ENCODE assay signal across 9 mouse cellular contexts in genomic region chr6:71156674-71157326, GRCm38 (mm10). TPM values are rescaled to one million over a fixed set of nuclear protein-coding genes. Genes with fewer than 3 reads are reported as not detected.
DNase-seq lines count a peak whose midpoint lies in the region; TF ChIP-seq lines count a peak whose summit lies in the region.
"Had no signal": no experiment of that assay in that cellular context is flagged by ENCODE, and none has a peak within 500 bp of the region (broad histone marks: within the 10 kb centered on the region; RNA-seq: fewer than 3 reads in every experiment).

No protein-coding gene starts in this region.

- no peaks in the 10 kb centered on the region for H3K36me3 ChIP-seq in myocyte (ENCODE audit: control insufficient read depth, insufficient read depth)

- DNase-seq in kidney, adult 9 months = peak; percentile 41
- no peak for DNase-seq in kidney, adult 11 months
- DNase-seq in ES-CJ7 (ENCODE audit: low read depth, low spot score) = peak; percentile 72
- peak; percentile 44 for DNase-seq in embryo, embryonic 10 days (ENCODE audit: low spot score)
- no peak for DNase-seq in cerebellum, adult 8-10 months
- DNase-seq in urinary bladder, postnatal 36 days (ENCODE audit: low spot score in 2 of 2) = no peak
- no peak for DNase-seq in adrenal gland, adult 2 months

- no peaks in the 10 kb centered on the region for H3K79me2 ChIP-seq in myocyte (ENCODE audit: control insufficient read depth, insufficient read depth)

- TF ChIP-seq POLR2A in myocyte (IDR thresholded peaks at IDR 0.05; ENCODE audit: insufficient read length, low read depth) = no peak

- no peak overlapping the region for H3ac ChIP-seq in myocyte (ENCODE audit: control insufficient read depth, insufficient read length)

- no peak overlapping the region for H3K4me3 ChIP-seq in myocyte

- H3K27me3 ChIP-seq in myocyte (ENCODE audit: control insufficient read depth, insufficient read depth, insufficient read length) = peaks cover 8% of the 10 kb centered on the region

- peak overlapping the region; percentile 39 for H3K4me2 ChIP-seq in myocyte (ENCODE audit: low read depth)

TF ChIP-seq in myocyte, 11 proteins besides CTCF, POLR2A, EP300 and RAD21:
- no peak for TF ChIP-seq POLR2AphosphoS2 (IDR thresholded peaks at IDR 0.05; ENCODE audit: insufficient read length, low read depth)
- no peak for TF ChIP-seq SRF (IDR thresholded peaks at IDR 0.05; ENCODE audit: control insufficient read depth, insufficient read length, low read depth)
- no peak for TF ChIP-seq TCF12 (IDR thresholded peaks at IDR 0.05; ENCODE audit: insufficient read depth, poor library complexity, severe bottlenecking)
- no peak for TF ChIP-seq MAX (IDR thresholded peaks at IDR 0.05; ENCODE audit: low read depth)
- TF ChIP-seq REST (IDR thresholded peaks at IDR 0.05; ENCODE audit: insufficient read depth, insufficient read length) = no peak
- no peak for TF ChIP-seq MYOG (IDR thresholded peaks at IDR 0.05; ENCODE audit: control insufficient read depth in 1 of 3, insufficient read depth in 1 of 3, insufficient read length in 2 of 3, low read depth in 2 of 3)
- TF ChIP-seq TCF3 (IDR thresholded peaks at IDR 0.05; ENCODE audit: insufficient read length, low read depth) = no peak
- no peak for TF ChIP-seq MYOD1 (IDR thresholded peaks at IDR 0.05; ENCODE audit: control insufficient read depth in 1 of 3, insufficient read length in 2 of 3, low read depth in 2 of 3)

RNA-seq across cellular contexts. Expression of gene Thnsl2, which starts 12.6 kb away (rescaled TPM):
- polyA plus RNA-seq in myocyte (2012; fragmentation: generic; extraction: Trizol) = 0.06 TPM
- total RNA-seq in adrenal gland, adult 2 months (2021) = 10 to 100 TPM; 14.9 to 18.5 TPM
- polyA plus RNA-seq in adrenal gland, adult 2 months (2012; rRNA removed) = 22.1 and 24.3 TPM in 2 replicates
- total RNA-seq: neutrophil, adult 5-6 weeks had no signal

RNA-seq across cellular contexts. Expression of gene Fabp1, which starts 42.8 kb away (rescaled TPM):
- not detected for polyA plus RNA-seq in myocyte (2012; fragmentation: generic; extraction: Trizol)
- total RNA-seq in adrenal gland, adult 2 months (2021) = 10 to 100 TPM in 1 of 2 experiments, not detected in 1; 15.4 TPM
- not detected in 2 replicates for polyA plus RNA-seq in adrenal gland, adult 2 months (2012; rRNA removed)
- total RNA-seq: neutrophil, adult 5-6 weeks had no signal

Comparison
In these comparisons a context has a peak if more than half of its experiments do, and no peak if none do; other contexts are left out.
1. DNase-seq: peak in kidney, adult 9 months (single experiment), ES-CJ7 (single experiment) and embryo, embryonic 10 days (single experiment); none in kidney, adult 11 months (single experiment), cerebellum, adult 8-10 months (single experiment), urinary bladder, postnatal 36 days (0 of 2) and adrenal gland, adult 2 months (single experiment).
2. RNA of gene Thnsl2, which starts 12.6 kb away (polyA plus RNA-seq): 22.1 to 24.3 TPM in adrenal gland, adult 2 months; 0.06 TPM in myocyte (single experiment); every median in the first group is over 10 times any median in the second.